14 mouse cellular contexts compared by ENCODE assay signal in genomic region chr14:114587367-114588064, GRCm38 (mm10).
DNase-seq lines count a peak whose midpoint lies in the region; ATAC-seq lines count a peak whose summit lies in the region.
"Had no signal": no experiment of that assay in that cellular context is flagged by ENCODE, and none has a peak within 500 bp of the region (broad histone marks: within the 10 kb centered on the region; RNA-seq: fewer than 3 reads in every experiment).

No protein-coding gene starts in this region.

- no peak overlapping the region for H3K9ac ChIP-seq in forebrain, embryonic 12.5 days
- no peak overlapping the region for H3K9ac ChIP-seq in hindbrain, embryonic 13.5 days
- no peak overlapping the region for H3K9ac ChIP-seq in neural tube, embryonic 13.5 days
- H3K9ac ChIP-seq: liver, embryonic 14.5 days had no signal

- no peaks in the 10 kb centered on the region for H3K9me3 ChIP-seq in forebrain, embryonic 12.5 days
- no peaks in the 10 kb centered on the region for H3K9me3 ChIP-seq in forebrain, embryonic 10.5 days
- H3K9me3 ChIP-seq in hindbrain, embryonic 13.5 days: no peaks in the 10 kb centered on the region
- no peaks in the 10 kb centered on the region for H3K9me3 ChIP-seq in neural tube, embryonic 13.5 days

- no peaks in the 10 kb centered on the region for H3K36me3 ChIP-seq in forebrain, embryonic 12.5 days (replicated peaks)
- no peaks in the 10 kb centered on the region for H3K36me3 ChIP-seq in forebrain, embryonic 10.5 days (replicated peaks)
- H3K36me3 ChIP-seq in hindbrain, embryonic 13.5 days: no peaks in the 10 kb centered on the region
- H3K36me3 ChIP-seq in neural tube, embryonic 13.5 days: no peaks in the 10 kb centered on the region

- no peaks in the 10 kb centered on the region for H3K27me3 ChIP-seq in forebrain, embryonic 12.5 days
- H3K27me3 ChIP-seq in forebrain, embryonic 10.5 days (ENCODE audit: poor library complexity, severe bottlenecking): no peaks in the 10 kb centered on the region
- 0 out of 2 replicates have a peak, but pooled peaks cover 5% of the 10 kb centered on the region for H3K27me3 ChIP-seq in hindbrain, embryonic 13.5 days
- H3K27me3 ChIP-seq in neural tube, embryonic 13.5 days: peaks cover 22% of the 10 kb centered on the region

- ATAC-seq in forebrain, embryonic 12.5 days (ENCODE audit: low FRiP score): peak; percentile 86
- peak; percentile 85 for ATAC-seq in hindbrain, embryonic 13.5 days (ENCODE audit: low FRiP score)
- peak; percentile 87 for ATAC-seq in neural tube, embryonic 13.5 days (ENCODE audit: low read depth)
- no peak for ATAC-seq in granulocyte monocyte progenitor cell, adult 5-6 weeks (replicated peaks; ENCODE audit: poor library complexity, severe bottlenecking)
- ATAC-seq: intestine, embryonic 16.5 days had no signal

- WGBS in forebrain, embryonic 12.5 days: 5% methylated on average over 4 of the region's 4 CpGs
- WGBS in forebrain, embryonic 10.5 days: 18% methylated on average over 4 of the region's 4 CpGs
- WGBS in hindbrain, embryonic 13.5 days: 20% methylated on average over 4 of the region's 4 CpGs
- WGBS in neural tube, embryonic 13.5 days: 10% methylated on average over 4 of the region's 4 CpGs

- no peak for DNase-seq in forebrain, embryonic 10.5 days (ENCODE audit: extremely low spot score, low spot score)
- peak; percentile 18 for DNase-seq in embryo, embryonic 11 days
- no peak for DNase-seq in lung, postnatal 14 days
- DNase-seq: adrenal gland, adult 8-10 months; cerebellum, postnatal 25 days; heart, adult 18-20 months; heart, postnatal 10 days; kidney, postnatal 25 days had no signal

- H3K4me2 ChIP-seq in forebrain, embryonic 12.5 days: no peak overlapping the region
- no peak overlapping the region for H3K4me2 ChIP-seq in hindbrain, embryonic 13.5 days
- H3K4me2 ChIP-seq in neural tube, embryonic 13.5 days: no peak overlapping the region

- H3K27ac ChIP-seq in forebrain, embryonic 12.5 days: no peak overlapping the region
- no peak overlapping the region for H3K27ac ChIP-seq in forebrain, embryonic 10.5 days
- H3K27ac ChIP-seq in hindbrain, embryonic 13.5 days: no peak overlapping the region
- no peak overlapping the region for H3K27ac ChIP-seq in neural tube, embryonic 13.5 days (replicated peaks)
- H3K27ac ChIP-seq: liver, embryonic 14.5 days had no signal

- peaks cover 6% of the 10 kb centered on the region; the same call in 1 of the 2 replicates for H3K4me1 ChIP-seq in forebrain, embryonic 12.5 days
- H3K4me1 ChIP-seq in forebrain, embryonic 10.5 days: peaks cover 9% of the 10 kb centered on the region
- no peaks in the 10 kb centered on the region for H3K4me1 ChIP-seq in hindbrain, embryonic 13.5 days (replicated peaks)
- peaks cover 5% of the 10 kb centered on the region; the same call in 1 of the 2 replicates for H3K4me1 ChIP-seq in neural tube, embryonic 13.5 days (replicated peaks)

- H3K4me3 ChIP-seq in forebrain, embryonic 12.5 days (replicated peaks): no peak overlapping the region
- no peak overlapping the region for H3K4me3 ChIP-seq in forebrain, embryonic 10.5 days
- H3K4me3 ChIP-seq in hindbrain, embryonic 13.5 days: no peak overlapping the region
- H3K4me3 ChIP-seq in neural tube, embryonic 13.5 days: no peak overlapping the region
